Mouse (Mus musculus) right cerebral cortex, adult 18-20 months (tissue): ENCODE results near the gene Arsk.

Experiments used
- DNase-seq: peaks from one replicate; pipeline ENCODE4 v3.0.0; 2022; ENCODE audit warnings: mixed read lengths

The Arsk gene

DNA sequence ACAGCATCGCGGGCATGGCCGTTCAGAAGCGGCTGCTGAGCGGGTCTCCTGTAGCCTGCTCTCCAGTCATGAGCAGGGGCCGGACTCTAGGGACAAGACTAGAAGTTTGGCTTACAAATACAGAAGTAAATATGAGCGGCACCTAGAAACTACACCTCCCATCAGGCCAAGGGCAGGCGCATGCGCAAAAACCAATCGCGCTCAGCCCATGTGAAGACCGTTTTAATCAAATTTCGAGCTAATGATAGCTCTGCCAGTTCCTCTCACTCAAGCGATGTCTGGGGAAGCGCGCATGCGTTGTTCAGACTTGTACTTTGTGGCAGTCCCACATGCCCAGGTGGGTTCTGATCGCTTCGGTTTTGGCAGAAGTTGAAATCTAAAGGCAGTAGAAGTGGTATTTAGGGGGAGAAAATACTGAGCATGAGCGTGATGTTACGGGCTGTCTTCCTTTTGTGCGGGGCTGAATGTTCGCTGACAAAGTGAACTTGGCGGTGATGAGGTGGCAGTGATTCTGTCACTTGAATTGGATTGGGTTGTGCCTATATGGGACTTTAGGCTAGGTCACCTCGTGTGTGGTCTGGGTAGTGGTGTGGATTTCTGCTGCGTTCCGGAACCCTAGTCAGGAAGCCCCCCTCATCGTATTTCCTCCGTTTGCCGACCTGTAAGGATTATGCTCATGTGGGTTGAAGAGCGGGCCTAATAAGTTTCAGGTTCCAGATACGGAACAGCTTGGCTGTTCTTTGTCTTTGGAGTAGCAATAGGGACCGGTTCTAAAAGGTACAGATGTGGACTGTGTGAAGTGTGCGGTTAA lies at the start of gene Arsk, which contains the start of gene Ttc37:
Gene Arsk (minus strand): TSS at position 168 of the 811 bp plus-strand sequence.
Gene Ttc37 (plus strand): TSS at position 242 of the 811 bp plus-strand sequence.
- peak; percentile 96 for DNase-seq

DNA sequence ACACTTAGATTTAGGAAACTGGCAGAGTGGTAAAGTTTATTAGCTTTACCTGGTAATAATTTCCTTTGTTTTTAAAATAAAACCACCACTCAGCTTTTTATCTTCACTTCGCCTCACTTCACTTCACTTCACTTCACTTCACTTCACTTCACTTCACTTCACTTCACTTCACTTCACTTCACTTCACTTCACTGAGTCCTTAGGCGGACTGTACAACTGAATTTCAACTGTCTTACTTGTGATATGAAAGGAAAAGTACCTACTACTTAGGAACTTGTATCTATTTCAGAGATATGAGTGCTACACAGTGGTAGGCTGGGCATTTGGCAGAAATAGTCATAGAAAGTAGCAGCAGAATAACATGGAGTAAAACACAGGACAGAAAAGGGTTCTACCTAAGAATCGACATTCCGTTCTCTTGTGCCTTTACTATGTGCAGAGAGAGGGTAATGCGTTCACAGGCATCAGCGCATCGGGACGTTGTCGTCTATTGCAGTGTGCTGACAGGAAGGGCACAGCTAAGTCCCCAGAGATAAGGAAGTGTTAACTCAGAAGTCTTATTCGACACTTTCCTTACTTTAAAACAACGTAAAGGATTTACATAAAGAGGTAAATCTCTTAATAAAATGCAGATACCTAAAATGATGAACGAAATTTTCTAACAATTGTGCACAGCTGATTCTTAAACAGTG lies 42.8 kb upstream of the Arsk start:
- DNase-seq: no peak

DNA sequence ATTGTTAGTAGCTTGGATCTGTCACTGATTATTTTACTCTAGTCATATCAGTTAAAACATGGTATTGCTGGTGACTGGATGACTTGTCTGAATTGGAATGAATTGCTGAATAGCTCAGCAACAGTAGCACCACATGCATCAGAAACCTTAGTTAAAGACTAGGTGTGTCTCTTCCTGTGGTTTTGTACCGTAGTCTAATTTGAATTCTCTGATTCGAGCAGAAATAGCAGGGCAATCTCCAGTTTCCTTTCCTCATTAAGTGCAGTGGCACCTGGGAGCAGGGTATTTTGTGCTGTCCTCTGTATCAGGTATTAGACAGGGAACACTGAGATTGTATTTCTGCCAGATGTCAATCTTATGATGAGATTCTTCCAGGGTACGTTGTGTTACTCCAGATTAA lies 40.4 kb upstream of the Arsk start:
- DNase-seq: no peak

DNA sequence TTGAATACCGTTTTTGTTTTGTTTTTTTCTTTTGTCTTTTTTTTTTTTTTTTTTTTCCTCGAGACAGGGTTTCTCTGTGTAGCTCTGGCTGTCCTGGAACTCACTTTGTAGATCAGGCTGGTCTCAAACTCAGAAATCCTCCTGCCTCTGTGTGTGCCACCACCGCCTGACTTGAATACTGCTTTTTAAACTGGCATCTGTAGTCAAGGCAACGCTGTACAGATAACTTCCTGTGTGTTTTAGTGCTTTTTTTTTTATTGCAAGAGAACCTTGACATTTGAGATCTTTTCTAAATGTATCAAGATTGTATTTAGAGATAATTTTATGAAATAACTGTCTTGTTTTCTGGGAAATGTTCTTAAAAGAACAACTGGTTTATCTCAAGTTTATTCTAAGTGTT lies 34.0 kb upstream of the Arsk start:
- no peak for DNase-seq

DNA sequence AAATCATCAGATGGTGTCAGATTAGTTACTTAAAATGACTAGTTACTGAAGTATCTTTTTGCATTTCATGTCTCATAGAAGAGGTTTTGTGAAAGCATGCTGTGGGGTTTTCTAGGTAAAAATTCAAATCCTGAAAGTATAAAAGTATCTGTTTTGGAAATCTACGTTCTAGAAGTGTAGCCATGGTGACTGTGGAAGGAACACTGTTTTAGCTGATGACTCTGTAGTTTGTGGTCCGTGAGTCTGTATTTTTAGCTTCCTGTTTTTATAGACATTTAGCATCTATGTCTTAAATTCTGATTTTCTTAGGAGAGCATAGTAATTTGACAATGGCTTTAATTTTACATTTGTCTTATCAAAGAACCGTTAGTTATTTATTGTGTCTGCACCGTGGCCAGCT lies 30.3 kb upstream of the Arsk start:
- no peak for DNase-seq

DNA sequence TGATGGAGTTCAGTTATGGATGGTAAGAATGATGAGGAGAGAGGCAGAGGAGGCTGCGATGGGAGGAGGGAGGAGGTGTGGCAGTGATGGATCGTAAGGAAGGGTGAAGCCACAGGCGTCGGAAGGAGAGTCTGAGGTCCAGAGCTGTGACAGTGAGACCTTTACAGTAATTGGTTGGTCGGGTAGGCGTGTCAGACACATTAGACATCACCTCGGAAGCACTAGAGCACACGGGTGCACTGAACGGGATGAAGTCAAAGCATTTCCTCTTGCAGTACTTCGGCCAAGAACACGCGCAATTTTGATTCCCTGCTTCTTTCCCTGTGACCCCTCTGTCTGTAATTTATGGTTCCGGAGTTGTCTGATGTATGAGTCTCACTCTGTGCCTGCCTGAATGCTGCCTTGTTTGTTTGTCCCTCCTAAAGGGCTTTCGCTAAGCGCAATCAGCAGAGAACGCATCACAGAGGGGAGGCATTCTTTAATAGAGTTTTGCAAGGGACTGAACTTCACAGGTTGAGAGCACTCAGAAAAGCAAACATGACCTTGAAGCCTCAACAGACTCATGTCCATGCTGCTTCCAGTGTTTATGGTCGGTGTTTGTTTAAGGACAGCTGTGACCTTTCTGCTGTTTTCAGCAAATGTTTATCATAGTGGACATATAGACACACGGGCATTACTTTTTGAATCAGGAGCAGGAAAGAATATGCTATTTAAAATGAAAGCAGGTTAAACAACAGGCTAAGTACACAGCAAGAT lies 10.8 kb upstream of the Arsk start:
- no peak for DNase-seq

DNA sequence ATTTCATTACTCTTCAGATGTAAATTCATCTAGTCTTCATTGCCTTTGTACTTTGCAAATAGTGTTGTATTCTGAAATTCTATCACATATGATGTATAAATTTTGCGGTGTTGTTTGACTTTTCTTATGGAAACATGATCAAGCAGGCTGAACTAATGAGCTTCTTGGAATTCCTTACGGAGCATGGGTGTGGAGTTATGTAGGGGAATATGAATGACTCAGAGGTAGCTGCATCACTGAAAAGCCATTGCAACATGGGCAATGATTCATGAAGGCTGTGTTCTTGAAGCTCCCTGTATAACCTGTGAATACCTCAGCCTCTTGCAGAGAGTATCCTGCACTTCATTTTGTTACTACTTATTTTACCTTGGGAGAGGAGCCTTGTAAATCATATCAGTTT lies 3.5 kb upstream of the Arsk start:
- DNase-seq: no peak

DNA sequence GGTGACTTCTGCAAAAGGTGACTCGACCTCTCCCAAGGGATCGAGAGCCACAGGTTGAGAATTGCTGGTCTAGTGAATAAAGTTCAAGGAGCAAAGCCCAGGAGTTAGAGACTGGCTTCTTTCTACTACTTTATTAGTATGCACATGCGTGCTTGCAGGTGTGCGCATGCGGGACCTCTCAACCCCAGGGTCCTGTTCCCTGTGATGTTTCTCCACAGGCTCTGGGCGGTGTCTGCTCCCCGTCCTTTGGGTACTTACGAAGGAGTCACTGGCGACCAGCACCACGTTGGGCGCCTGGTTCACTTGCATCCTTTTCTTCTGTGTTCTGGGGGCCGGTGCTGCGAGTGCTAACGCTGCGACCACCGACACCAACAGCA lies 356 bp downstream of the Arsk start:
- DNase-seq: no peak

DNA sequence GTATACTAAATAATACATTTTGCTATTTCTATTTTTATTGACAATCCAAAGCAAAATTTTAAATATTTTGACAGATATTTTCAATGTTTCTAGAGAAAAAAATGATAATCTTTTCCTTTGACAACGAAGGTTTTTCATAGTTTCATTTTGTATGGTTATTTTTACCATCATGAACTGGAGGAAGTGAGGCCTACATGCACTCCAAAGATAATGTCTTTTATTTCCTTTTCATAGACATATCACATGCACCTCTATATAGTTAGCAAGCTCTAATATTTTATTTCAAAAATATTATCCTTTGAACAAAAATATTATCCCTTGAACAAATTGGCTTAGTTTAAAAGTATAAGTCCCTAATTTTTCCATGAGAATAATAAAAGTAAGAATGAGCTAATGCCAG lies 24.1 kb downstream of the Arsk start:
- no peak for DNase-seq

DNA sequence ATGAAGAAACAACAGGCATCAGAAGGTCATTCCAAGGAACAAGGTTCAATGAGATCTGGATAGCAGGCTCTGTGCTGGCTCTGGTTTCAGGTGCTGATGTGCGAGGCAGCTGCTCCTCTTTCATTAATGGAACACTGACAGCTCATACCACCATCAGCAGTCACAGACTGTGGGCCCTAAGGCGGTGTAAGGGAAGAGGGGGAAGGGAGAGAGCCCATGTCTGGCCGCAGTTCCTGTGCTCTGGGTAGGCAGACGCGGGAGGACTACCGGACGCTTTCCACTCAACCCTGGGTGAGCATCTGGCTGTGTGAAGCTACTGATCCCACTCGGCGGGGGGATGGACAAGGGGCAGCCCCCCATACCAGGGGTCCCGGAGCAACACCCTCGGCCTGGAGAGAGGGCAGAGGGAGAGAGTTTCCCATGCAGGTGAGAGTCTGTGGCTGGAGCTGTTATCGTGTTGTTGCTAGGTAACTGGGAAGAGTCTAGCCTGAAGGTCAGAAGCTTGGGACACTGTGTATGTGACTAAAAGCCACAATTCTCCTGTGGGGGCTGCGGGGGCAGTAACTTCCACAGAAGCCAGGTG lies 34.0 kb downstream of the Arsk start:
- no peak for DNase-seq

DNA sequence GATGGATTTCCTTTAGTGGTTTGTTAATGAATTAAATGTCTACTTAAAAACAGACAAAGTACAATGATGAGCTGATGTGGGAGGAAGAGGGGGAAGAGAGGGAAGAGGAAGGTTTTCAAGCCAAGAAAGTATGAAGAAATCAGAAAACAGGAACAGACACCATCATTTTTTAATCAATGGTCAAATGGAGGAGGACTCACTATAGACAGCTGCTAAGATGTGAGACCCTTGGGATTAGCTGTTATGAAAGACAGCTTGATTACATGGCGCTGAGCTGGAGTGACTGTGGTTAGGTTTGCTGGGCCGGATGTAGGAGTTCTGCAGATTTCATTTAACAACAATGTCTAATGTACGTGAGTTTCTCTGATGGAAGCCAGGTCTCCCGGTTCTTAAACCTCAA lies 34.9 kb downstream of the Arsk start:
- no peak for DNase-seq

DNA sequence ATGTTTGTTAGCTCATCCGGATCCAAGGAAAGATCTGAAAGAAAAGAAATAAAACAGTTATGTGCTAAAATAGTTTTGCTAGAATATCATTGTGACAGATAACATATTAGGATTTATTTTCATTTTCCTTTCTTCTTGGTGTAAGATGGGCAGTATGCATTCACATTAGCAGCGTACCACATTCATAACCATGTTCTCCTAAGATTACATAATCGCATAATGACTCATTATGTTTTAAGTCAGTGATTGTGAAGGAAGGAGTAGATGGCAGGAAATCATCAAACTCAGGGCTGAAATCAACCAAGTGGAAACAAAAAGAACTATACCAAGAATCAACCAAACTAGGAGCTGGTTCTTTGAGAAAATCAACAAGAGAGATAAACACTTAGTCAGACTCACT lies 35.9 kb downstream of the Arsk start:
- no peak for DNase-seq

DNA sequence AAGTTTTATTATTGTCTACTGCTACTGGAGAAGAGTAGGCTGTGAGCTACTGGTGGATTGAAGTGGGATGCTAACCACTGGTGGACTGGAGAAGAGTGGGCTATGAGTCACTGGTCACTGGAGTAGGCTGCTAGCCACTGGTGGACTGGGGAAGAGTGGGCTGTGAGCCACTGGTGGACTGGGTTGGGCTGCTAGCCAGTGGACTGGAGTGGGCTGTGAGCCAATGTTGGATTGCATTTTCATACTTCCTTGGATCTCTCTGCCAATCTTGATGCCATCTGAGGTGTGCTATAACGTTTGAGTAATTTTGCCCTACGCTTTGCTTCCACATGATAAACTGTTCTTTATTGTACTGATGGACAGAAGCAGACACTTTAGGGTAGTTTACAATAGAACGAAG lies 36.3 kb downstream of the Arsk start:
- DNase-seq: no peak

DNA sequence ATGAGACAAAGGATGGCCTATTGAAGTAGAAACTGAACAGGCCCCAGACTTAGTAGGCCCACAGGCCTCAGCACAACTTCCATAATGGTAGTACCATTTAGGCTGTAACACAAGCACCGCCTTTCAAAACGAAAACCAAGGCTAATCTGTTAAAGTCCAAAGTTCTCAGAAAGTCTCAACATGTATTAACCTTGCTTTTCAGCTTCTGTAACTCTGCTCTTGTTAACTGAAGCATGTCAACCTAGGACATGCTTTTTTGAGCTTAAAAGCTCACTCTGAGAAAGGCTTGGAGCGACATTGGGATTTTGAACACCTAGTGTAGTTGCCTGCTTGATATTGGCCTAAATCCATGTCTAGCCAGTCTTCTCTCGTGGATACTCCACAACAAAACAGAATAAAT lies 38.9 kb downstream of the Arsk start:
- no peak for DNase-seq

DNA sequence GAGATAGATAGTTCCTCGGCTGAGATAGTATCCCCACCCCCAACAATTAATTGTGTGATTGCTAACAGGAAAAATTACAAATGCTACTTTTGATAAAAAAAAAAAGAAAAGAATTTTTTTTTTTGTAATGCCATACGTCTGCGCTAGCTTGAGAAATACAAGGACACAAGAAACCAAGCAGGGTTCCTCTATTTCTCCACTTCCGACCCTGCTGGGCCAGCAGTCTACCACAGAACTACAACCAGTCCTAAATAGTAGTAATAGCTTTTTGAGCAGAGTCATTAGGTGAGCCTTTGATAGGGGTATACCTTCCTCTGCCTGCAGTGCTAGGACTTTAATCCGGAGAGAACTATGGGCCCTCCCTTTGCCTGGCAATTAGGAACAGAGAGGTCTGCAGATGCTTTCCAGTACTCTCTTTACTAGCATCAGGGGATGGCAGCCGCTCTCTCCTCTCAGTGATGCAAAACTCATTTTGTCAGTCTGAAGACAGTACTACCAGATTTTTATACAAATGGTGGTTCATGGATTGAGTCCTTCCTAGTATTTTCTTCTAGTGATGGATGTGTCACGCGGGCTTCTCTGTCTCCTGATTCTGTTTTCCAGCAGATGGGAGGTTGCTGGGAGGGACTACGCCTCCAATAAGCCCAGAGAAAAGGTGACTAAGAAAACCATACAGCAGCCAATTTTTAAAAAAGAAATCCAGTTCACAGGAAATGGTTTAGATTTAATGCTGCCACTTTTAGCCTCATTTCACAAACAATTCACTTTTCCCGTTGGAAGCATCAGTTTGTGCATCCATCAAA lies 41.0 kb downstream of the Arsk start:
- DNase-seq: peak; percentile 70

DNA sequence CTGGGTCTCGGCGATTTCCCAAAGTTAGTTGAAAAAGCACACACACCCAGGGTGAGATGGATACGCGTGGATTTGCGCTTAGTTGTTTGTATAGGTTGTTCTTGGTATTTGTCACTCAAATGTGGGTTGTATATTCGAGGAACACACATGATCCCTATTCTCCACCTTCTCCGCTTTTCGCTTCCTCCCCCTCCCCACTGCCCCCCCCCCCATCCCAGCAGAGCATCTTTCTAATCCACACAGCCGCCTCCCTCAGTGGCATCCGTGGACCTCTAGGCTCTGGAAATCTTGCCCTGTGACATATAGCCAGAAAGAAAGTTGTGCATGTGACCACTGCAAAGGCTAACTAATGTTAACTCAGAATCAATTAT lies 41.6 kb downstream of the Arsk start, which contains the start of gene Gpr150:
Gene Gpr150 (minus strand): TSS at position 101 of the 371 bp plus-strand sequence.
- DNase-seq: no peak

DNA sequence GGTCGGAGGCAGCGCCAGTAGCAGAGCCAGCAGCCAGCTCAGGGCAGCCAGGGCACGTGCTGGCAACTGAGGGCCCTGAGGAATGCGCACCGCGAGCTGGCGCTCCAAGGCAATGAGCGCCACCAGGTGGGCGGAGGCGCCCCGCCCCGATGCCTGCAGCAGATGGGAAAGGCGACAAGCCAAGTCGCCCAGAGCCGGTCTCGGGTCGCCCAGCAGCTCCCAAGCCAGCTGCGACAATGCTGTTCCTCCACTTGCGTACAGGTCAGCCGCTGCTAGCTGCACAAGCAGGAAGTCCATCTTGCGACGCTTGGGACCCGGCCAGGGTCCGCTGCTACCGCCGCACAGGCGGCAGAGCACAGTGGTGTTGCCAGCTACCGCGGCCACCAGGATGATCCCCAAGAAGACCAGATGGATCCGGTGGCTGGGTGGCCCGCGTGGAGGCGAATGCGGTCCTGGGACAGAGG lies 42.2 kb downstream of the Arsk start:
- peak; percentile 86 for DNase-seq

DNA sequence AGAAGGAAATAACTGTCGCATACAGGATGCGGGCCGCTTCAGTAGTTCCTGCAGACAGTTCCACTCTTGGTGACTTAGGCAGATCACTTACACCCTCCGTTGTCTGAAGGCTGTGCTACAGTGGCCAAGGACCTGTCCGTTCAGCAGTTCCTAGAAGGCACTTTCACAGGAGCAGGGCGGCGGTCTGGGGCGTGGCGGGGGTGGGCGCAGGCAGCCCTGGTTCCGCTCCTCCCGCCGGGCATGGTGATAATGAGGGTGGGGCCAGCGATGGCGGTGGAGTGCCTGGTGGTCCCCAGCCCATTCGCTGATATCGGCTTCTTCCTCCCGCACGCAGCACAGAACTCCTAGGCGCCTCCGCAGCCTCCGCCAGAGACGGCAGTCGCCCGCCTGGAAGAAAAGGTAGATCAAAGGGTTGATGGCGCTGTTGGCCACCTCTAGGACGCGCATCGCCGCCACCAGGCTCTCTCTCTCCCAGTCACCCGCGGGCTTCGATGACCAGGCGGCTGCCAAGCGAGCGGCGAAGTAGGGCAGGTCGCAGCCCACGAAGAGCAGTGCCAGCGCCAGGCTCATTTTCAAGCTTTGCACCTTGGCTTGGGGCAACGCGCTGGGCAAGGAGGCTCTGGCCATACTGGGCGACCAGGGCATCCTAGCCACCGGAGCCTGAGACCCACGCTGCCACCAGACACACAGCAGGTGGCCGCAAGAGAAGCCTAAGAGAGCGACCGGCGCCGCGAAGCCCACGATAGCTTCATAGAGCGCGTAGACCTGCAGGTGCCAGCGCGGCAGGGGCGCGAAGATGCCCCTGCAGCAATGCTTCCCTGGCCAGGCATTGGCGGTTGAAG lies 42.8 kb downstream of the Arsk start:
- DNase-seq: peak; percentile 57

DNA sequence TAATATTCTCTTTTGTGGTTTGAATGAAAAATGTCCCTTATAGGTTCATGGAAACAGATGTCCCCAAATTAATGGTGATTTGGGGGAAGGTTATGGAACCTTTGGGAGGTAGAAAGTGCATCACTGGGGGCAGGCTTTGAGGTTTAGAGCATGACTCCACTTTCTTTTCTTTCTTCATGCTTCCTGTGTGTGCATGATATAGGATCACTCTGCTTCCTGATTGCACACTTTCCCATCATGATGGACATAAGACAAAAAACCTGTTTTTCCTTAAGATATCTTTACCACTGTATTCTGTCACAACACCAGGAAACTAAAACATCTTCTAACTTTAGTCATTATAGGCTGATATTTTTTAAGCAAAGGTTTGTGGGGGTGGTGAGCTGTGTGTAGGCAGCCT lies 53.5 kb downstream of the Arsk start:
- DNase-seq: no peak

DNA sequence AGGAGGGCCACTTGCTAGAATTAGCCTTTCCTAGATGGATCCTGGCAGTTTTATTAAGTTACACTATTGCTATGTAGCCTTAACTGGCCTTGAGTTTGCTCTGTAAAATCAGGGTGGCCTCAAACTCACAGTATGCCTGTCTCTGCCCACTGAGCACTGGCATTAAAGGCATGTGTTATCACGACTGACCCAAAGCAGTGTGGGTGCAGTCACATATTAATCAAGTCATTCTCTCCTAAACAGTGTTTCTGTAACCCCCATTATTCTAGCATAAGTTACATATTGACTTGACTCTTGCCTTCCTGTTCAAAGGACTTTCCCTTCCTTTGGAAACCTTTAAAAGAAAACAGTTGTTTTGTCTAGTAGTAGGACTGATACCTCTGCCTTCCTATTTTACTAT lies 56.0 kb downstream of the Arsk start:
- no peak for DNase-seq

DNA sequence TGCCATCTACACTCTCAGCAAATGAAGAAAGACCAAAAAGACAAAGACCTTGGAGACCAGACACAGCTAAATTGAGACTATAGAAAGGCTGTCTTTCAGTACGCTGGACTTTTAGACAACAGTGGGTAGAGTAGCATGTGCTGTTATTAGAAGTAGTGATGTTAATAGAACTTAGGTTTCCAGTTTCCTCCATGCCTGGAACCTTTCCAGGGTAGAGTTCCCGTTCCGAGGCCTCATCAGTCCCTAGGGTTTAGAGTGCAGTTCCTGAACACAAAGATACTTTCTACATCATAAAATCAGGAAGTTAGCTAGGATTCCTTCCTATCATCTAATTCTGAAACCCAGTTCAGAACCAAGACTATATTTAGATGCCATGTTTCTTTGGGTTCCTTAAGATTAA lies 73.9 kb downstream of the Arsk start:
- no peak for DNase-seq
